Mouse (Mus musculus): ENCODE results near the gene Gm13272. TPM values are rescaled to one million over a fixed set of nuclear protein-coding genes. Genes with fewer than 3 reads are reported as not detected.
"Not testable (repeated sequence)": the region's sequence is repeated elsewhere in the genome, so short reads cannot be mapped to it uniquely, and the experiment has no call there.

The Gm13272 gene
- polyA plus RNA-seq, 1 experiment from 2014 or later: not detected

DNA sequence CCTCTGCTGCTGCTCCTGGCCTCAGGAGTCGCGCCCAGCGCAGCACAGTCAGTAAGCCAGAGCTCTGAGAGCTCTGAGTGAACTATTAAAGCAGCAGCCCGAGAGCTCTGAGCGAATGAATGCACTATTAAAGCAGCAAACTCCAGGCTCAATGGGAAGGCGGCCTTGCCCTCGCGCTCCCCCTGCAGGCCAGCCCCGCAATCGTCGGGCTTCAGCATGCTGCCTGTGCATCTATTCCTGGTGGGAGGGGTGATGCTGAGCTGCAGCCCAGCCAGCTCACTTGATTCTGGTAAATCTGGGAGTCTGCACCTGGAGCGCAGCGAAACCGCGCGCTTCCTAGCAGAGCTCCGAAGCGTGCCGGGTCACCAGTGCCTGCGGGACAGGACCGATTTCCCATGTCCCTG is 22.0 kb upstream of the Gm13272 start:
- H3K27me3 ChIP-seq (ENCODE audit: control insufficient read depth, insufficient read depth, low read depth, low read length); H3K4me1 ChIP-seq (ENCODE audit: control insufficient read depth, low read depth, low read length); H3K36me3 ChIP-seq (ENCODE audit: control insufficient read depth, insufficient read depth); H3K9me3 ChIP-seq (replicated peaks; ENCODE audit: control insufficient read depth, low read length): not testable (repeated sequence)
- H3K9ac ChIP-seq (ENCODE audit: low read depth, low read length): peak overlapping the region; percentile 65
- H3K4me3 ChIP-seq (ENCODE audit: low read depth, low read length): peak overlapping the region; percentile 66
- peak; percentile 100 for ATAC-seq (ENCODE audit: low read depth)
- H3K27ac ChIP-seq (ENCODE audit: low read length): peak overlapping the region; percentile 84
- H3K4me2 ChIP-seq (ENCODE audit: low read depth, low read length): peak overlapping the region; percentile 84
- under 1% methylated on average over 12 of the region's 21 CpGs for WGBS (ENCODE audit: insufficient replicate concordance)

DNA sequence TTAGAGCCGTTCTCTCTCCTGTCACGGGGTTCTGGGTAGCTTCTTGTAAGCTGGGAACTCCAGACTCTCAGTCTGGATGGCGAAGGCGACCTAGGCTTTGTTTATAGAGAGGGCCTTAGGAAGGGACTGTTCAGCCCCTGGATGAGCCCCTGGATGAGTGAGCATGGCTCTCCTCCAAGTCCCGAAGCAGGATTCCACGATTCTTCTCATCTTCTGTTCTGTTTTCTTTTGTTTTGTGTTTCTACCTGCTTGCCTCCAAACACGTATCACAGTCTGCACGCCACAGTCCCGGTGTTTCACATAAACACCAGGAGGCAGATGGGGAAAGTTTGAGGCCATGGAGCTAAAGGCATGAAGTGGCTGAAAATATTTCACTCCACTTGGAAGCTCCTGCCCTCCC is 20.9 kb upstream of the Gm13272 start:
- WGBS (ENCODE audit: insufficient replicate concordance): 80% methylated on average over 7 of the region's 9 CpGs
- not testable (repeated sequence) for H3K4me1 ChIP-seq (ENCODE audit: control insufficient read depth, low read depth, low read length); H3K4me2 ChIP-seq (ENCODE audit: low read depth, low read length); H3K9me3 ChIP-seq (replicated peaks; ENCODE audit: control insufficient read depth, low read length); H3K36me3 ChIP-seq (ENCODE audit: control insufficient read depth, insufficient read depth); ATAC-seq (ENCODE audit: low read depth); H3K27me3 ChIP-seq (ENCODE audit: control insufficient read depth, insufficient read depth, low read depth, low read length); H3K4me3 ChIP-seq (ENCODE audit: low read depth, low read length); H3K27ac ChIP-seq (ENCODE audit: low read length); H3K9ac ChIP-seq (ENCODE audit: low read depth, low read length)

DNA sequence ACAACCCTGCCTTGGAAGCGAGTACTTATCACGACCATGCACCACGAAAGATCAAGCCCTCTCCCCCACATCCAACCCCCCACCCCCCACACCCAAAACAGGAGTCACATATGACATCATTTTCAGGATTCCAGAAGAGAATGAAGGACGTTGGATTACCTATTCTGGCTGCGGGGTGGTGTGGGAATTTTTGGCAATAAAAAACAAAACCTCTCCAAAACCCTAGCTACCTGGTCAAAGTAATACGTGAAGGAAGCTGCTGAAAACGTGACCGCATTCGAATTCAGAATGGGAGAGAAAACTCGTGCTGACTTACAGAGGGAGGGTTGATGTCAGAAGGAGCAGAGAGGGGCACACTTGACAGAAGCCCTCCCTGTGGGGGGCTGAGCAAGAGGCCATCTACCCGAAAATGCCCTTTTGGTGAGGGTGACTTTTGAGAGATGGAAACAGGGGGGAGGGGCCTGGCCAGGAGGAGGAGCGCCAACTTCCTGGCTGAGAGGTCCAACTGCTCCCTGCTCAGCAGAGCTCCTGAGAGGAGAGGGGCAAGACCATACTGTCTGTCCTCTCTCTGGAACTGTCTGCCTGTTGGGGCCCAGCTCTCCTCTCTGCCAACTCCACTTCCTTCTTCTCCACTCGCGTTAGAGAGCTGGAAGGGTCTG is 19.9 kb upstream of the Gm13272 start, which contains the start of gene Gm13283:
Gene Gm13283, plus strand, starts transcription at position 510 of the 659 bp plus-strand sequence.
- H3K9ac ChIP-seq (ENCODE audit: low read depth, low read length); H3K9me3 ChIP-seq (replicated peaks; ENCODE audit: control insufficient read depth, low read length); H3K4me1 ChIP-seq (ENCODE audit: control insufficient read depth, low read depth, low read length); ATAC-seq (ENCODE audit: low read depth); H3K36me3 ChIP-seq (ENCODE audit: control insufficient read depth, insufficient read depth); H3K27me3 ChIP-seq (ENCODE audit: control insufficient read depth, insufficient read depth, low read depth, low read length); H3K27ac ChIP-seq (ENCODE audit: low read length): not testable (repeated sequence)
- WGBS (ENCODE audit: insufficient replicate concordance): 6% methylated on average over 9 of the region's 14 CpGs
- Histone ChIP-seq H3K4me3 (ENCODE audit: low read depth, low read length) (peak within 1 kb of the TSS; percentile 24), H3K4me2 (ENCODE audit: low read depth, low read length) (peak within 1 kb of the TSS; percentile 46)

DNA sequence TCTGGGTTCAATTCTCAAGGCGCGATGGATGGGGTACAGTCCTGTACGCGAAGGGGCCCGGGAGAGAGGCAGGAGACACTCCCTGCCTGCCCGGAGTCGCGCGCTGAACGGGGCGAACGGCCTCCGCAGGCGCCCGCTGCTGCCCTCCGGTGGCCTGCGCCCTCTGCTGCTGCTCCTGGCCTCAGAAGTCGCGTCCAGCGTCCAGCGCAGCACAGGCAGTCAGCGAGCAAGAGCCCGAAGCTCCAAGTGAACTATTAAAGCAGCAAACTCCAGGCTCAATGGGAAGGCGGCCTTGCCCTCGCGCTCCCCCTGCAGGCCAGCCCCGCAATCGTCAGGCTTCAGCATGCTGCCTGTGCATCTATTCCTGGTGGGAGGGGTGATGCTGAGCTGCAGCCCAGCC is 19.2 kb upstream of the Gm13272 start:
- not testable (repeated sequence) for H3K27ac ChIP-seq (ENCODE audit: low read length)

DNA sequence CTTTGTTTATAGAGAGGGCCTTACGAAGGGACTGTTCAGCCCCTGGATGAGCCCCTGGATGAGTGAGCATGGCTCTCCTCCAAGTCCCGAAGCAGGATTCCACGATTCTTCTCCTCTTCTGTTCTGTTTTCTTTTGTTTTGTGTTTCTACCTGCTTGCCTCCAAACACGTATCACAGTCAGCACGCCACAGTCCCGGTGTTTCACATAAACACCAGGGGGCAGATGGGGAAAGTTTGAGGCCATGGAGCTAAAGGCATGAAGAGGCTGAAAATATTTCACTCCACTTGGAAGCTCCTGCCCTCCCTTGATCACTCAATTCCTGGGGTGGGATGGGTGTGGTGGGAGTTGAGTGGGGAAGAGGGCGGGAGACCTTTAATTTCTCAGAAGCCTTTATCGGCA is 17.9 kb upstream of the Gm13272 start:
- H3K27ac ChIP-seq (ENCODE audit: low read length); H3K9ac ChIP-seq (ENCODE audit: low read depth, low read length); H3K4me1 ChIP-seq (ENCODE audit: control insufficient read depth, low read depth, low read length); H3K27me3 ChIP-seq (ENCODE audit: control insufficient read depth, insufficient read depth, low read depth, low read length); H3K4me2 ChIP-seq (ENCODE audit: low read depth, low read length); ATAC-seq (ENCODE audit: low read depth); H3K9me3 ChIP-seq (replicated peaks; ENCODE audit: control insufficient read depth, low read length); H3K36me3 ChIP-seq (ENCODE audit: control insufficient read depth, insufficient read depth); H3K4me3 ChIP-seq (ENCODE audit: low read depth, low read length): not testable (repeated sequence)
- 55% methylated on average over 6 of the region's 8 CpGs for WGBS (ENCODE audit: insufficient replicate concordance)

More for the DNA sequence above, 19.2 kb upstream of the Gm13272 start:
- Histone ChIP-seq H3K4me3 (ENCODE audit: low read depth, low read length) (peak overlapping the region; percentile 24), H3K4me2 (ENCODE audit: low read depth, low read length) (peak overlapping the region; percentile 46)
- H3K9ac ChIP-seq (ENCODE audit: low read depth, low read length); H3K27me3 ChIP-seq (ENCODE audit: control insufficient read depth, insufficient read depth, low read depth, low read length); H3K9me3 ChIP-seq (replicated peaks; ENCODE audit: control insufficient read depth, low read length); ATAC-seq (ENCODE audit: low read depth); H3K36me3 ChIP-seq (ENCODE audit: control insufficient read depth, insufficient read depth); H3K4me1 ChIP-seq (ENCODE audit: control insufficient read depth, low read depth, low read length): not testable (repeated sequence)
- 0% methylated on average over 24 of the region's 28 CpGs for WGBS (ENCODE audit: insufficient replicate concordance)

DNA sequence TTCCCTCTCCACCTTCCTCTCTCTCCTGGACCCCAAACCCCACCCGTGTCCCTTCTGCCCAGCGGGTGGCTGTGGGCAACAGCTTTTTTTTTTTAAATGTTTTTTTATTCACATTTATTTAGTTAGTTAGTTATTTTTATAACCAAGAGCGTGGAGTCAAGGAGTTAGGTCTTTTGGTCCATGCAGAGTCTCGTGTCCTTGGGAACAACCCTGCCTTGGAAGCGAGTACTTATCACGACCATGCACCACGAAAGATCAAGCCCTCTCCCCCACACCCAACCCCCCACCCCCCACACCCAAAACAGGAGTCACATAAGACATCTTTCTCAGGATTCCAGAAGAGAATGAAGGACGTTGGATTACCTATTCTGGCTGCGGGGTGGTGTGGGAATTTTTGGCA is 17.3 kb upstream of the Gm13272 start:
- H3K27ac ChIP-seq (ENCODE audit: low read length); H3K9ac ChIP-seq (ENCODE audit: low read depth, low read length); H3K4me3 ChIP-seq (ENCODE audit: low read depth, low read length); H3K9me3 ChIP-seq (replicated peaks; ENCODE audit: control insufficient read depth, low read length); ATAC-seq (ENCODE audit: low read depth); H3K36me3 ChIP-seq (ENCODE audit: control insufficient read depth, insufficient read depth); H3K4me1 ChIP-seq (ENCODE audit: control insufficient read depth, low read depth, low read length); H3K27me3 ChIP-seq (ENCODE audit: control insufficient read depth, insufficient read depth, low read depth, low read length): not testable (repeated sequence)
- WGBS (ENCODE audit: insufficient replicate concordance): 40% methylated on average over 8 of the region's 9 CpGs
- H3K4me2 ChIP-seq (ENCODE audit: low read depth, low read length): peak overlapping the region; percentile 42; the same call in 1 of the 2 replicates

DNA sequence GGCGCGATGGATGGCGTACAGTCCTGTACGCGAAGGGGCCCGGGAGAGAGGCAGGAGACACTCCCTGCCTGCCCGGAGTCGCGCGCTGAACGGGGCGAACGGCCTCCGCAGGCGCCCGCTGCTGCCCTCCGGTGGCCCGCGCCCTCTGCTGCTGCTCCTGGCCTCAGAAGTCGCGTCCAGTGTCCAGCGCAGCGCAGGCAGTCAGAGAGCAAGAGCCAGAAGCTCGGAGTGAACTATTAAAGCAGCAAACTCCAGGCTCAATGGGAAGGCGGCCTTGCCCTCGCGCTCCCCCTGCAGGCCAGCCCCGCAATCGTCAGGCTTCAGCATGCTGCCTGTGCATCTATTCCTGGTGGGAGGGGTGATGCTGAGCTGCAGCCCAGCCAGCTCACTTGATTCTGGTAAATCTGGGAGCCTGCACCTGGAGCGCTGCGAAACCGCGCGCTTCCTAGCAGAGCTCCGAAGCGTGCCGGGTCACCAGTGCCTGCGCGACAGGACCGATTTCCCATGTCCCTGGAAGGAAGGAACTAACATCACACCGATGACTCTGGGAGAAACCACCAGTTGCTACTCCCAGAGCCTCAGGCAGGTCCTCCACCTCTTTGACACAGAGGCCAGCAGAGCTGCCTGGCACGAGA is 16.1 kb upstream of the Gm13272 start:
- Histone ChIP-seq H3K4me3 (ENCODE audit: low read depth, low read length) (peak overlapping the region; percentile 45; the same call in 1 of the 2 replicates), H3K4me2 (ENCODE audit: low read depth, low read length) (peak overlapping the region; percentile 52)
- not testable (repeated sequence) for H3K9me3 ChIP-seq (replicated peaks; ENCODE audit: control insufficient read depth, low read length); H3K27me3 ChIP-seq (ENCODE audit: control insufficient read depth, insufficient read depth, low read depth, low read length); H3K36me3 ChIP-seq (ENCODE audit: control insufficient read depth, insufficient read depth); H3K4me1 ChIP-seq (ENCODE audit: control insufficient read depth, low read depth, low read length); ATAC-seq (ENCODE audit: low read depth); H3K27ac ChIP-seq (ENCODE audit: low read length); H3K9ac ChIP-seq (ENCODE audit: low read depth, low read length)
- WGBS (ENCODE audit: insufficient replicate concordance): 3% methylated on average over 27 of the region's 42 CpGs

DNA sequence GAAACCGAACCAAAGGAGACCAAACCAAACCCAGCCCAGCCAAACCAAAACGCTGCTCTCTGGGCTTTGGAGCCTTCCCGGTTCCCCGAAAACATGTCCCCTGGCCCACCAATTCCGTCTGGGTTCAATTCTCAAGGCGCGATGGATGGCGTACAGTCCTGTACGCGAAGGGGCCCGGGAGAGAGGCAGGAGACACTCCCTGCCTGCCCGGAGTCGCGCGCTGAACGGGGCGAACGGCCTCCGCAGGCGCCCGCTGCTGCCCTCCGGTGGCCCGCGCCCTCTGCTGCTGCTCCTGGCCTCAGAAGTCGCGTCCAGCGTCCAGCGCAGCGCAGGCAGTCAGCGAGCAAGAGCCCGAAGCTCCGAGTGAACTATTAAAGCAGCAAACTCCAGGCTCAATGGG is 6.1 kb upstream of the Gm13272 start, which contains the start of gene Gm13290:
Gene Gm13290, plus strand, starts transcription at position 301 of the 400 bp plus-strand sequence.
- not testable (repeated sequence) for H3K4me3 ChIP-seq (ENCODE audit: low read depth, low read length); H3K4me2 ChIP-seq (ENCODE audit: low read depth, low read length); H3K4me1 ChIP-seq (ENCODE audit: control insufficient read depth, low read depth, low read length); H3K9ac ChIP-seq (ENCODE audit: low read depth, low read length); H3K27me3 ChIP-seq (ENCODE audit: control insufficient read depth, insufficient read depth, low read depth, low read length); H3K9me3 ChIP-seq (replicated peaks; ENCODE audit: control insufficient read depth, low read length); H3K36me3 ChIP-seq (ENCODE audit: control insufficient read depth, insufficient read depth); ATAC-seq (ENCODE audit: low read depth); H3K27ac ChIP-seq (ENCODE audit: low read length)
- WGBS (ENCODE audit: insufficient replicate concordance): no CpG with 5 or more reads among the region's 32 CpGs

DNA sequence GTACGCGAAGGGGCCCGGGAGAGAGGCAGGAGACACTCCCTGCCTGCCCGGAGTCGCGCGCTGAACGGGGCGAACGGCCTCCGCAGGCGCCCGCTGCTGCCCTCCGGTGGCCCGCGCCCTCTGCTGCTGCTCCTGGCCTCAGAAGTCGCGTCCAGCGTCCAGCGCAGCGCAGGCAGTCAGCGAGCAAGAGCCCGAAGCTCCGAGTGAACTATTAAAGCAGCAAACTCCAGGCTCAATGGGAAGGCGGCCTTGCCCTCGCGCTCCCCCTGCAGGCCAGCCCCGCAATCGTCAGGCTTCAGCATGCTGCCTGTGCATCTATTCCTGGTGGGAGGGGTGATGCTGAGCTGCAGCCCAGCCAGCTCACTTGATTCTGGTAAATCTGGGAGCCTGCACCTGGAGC is 3.0 kb upstream of the Gm13272 start, which contains the start of gene Gm13289:
Gene Gm13289, plus strand, starts transcription at position 301 of the 400 bp plus-strand sequence.
- WGBS (ENCODE audit: insufficient replicate concordance): no CpG with 5 or more reads among the region's 29 CpGs
- H3K4me3 ChIP-seq (ENCODE audit: low read depth, low read length); H3K36me3 ChIP-seq (ENCODE audit: control insufficient read depth, insufficient read depth); H3K27ac ChIP-seq (ENCODE audit: low read length); H3K9ac ChIP-seq (ENCODE audit: low read depth, low read length); ATAC-seq (ENCODE audit: low read depth); H3K4me1 ChIP-seq (ENCODE audit: control insufficient read depth, low read depth, low read length); H3K27me3 ChIP-seq (ENCODE audit: control insufficient read depth, insufficient read depth, low read depth, low read length); H3K9me3 ChIP-seq (replicated peaks; ENCODE audit: control insufficient read depth, low read length); H3K4me2 ChIP-seq (ENCODE audit: low read depth, low read length): not testable (repeated sequence)
